Mouse (Mus musculus) hindbrain, embryonic 13.5 days (tissue): ENCODE measurements around the gene Mocs1. TPM values are rescaled to one million over a fixed set of nuclear protein-coding genes. Genes with fewer than 3 reads are reported as not detected.
A peak's percentile ranks its signal among the peaks of the same experiment; 100 is the strongest.

Experiments used
- ATAC-seq: fragments of 200-750 bp; cut with Nextera tagmentation; 2 replicates; pipeline ENCODE4 v1.8.0; 2017; ENCODE audit warnings: moderate TSS enrichment; ENCODE audit not compliant: low FRiP score
- H3K27ac ChIP-seq: fragments of 300-500 bp; sonication (generic); 2 replicates; pipeline ENCODE4 v1.5.1; 2015; ENCODE audit warnings: inconsistent platforms, mild to moderate bottlenecking, moderate library complexity
- H3K27me3 ChIP-seq: fragments of 300-500 bp; sonication (generic); 2 replicates; pipeline ENCODE4 v1.6.1; 2015; ENCODE audit warnings: mild to moderate bottlenecking, inconsistent platforms
- H3K36me3 ChIP-seq: fragments of 300-500 bp; sonication (generic); 2 replicates; pipeline ENCODE4 v1.6.1; 2015; ENCODE audit warnings: mild to moderate bottlenecking, inconsistent platforms
- H3K4me1 ChIP-seq: fragments of 300-500 bp; sonication (generic); replicated peaks from 2 replicates; pipeline ENCODE4 v1.6.1; 2015; ENCODE audit warnings: inconsistent platforms
- H3K4me2 ChIP-seq: fragments of 300-500 bp; sonication (generic); 2 replicates; pipeline ENCODE4 v1.6.1; 2015; ENCODE audit warnings: inconsistent platforms, mild to moderate bottlenecking, moderate library complexity
- H3K4me3 ChIP-seq: fragments of 300-500 bp; sonication (generic); 2 replicates; pipeline ENCODE4 v1.5.1; 2015; ENCODE audit warnings: mild to moderate bottlenecking, inconsistent platforms
- H3K9ac ChIP-seq: fragments of 300-500 bp; sonication (generic); 2 replicates; pipeline ENCODE4 v1.6.1; 2015; ENCODE audit warnings: mild to moderate bottlenecking, inconsistent platforms
- H3K9me3 ChIP-seq: fragments of 300-500 bp; sonication (generic); 2 replicates; pipeline ENCODE4 v1.6.1; 2016; ENCODE audit warnings: inconsistent platforms
- WGBS: fragments of 180-500 bp; shearing (Covaris S2); methylation state at CpG from one replicate; pipeline ENCODE4 v1.1.7; 2015; 5-methylcytosine and 5-hydroxymethylcytosine counted together
- polyA plus RNA-seq: library from polyadenylated mRNA; unstranded; fragments of >200 nt; fragmentation: Nextera tagmentation; extraction: Ambion mirVana; gene quantifications from 2 replicates; pipeline ENCODE4 v1.2.1, GENCODE M21; 2015

The Mocs1 gene
- polyA plus RNA-seq, 1 experiment from 2014 or later = 3.5 TPM

DNA sequence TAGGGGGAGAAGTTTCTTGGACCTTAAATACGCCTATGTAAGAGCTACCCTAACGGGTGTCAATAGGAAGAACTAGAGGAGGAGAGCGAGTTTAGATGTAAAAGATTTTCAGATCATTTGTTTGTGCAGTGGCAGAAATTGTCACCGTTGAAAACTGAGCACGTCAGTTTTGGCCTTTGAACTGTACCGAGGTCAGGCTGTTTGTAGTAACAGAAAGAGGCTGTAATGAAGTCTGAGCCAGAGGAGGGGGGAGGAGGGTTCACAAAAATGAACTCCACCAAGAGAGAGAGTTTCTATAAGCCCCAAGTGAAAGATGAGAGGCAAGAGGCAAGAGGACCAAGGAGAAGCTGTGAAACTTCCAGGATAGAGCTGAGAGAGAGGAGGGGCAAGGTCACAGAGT, 8.3 kb upstream of the Mocs1 start:
- no peak overlapping the region for H3K27ac ChIP-seq
- no peak overlapping the region for H3K9ac ChIP-seq
- no peaks in the 10 kb centered on the region for H3K4me1 ChIP-seq
- 79% methylated on average over 6 of the region's 6 CpGs for WGBS
- H3K4me3 ChIP-seq = no peak overlapping the region
- ATAC-seq = no peak
- no peaks in the 10 kb centered on the region for H3K36me3 ChIP-seq
- no peaks in the 10 kb centered on the region for H3K27me3 ChIP-seq
- no peak overlapping the region for H3K4me2 ChIP-seq
- H3K9me3 ChIP-seq = no peaks in the 10 kb centered on the region

DNA sequence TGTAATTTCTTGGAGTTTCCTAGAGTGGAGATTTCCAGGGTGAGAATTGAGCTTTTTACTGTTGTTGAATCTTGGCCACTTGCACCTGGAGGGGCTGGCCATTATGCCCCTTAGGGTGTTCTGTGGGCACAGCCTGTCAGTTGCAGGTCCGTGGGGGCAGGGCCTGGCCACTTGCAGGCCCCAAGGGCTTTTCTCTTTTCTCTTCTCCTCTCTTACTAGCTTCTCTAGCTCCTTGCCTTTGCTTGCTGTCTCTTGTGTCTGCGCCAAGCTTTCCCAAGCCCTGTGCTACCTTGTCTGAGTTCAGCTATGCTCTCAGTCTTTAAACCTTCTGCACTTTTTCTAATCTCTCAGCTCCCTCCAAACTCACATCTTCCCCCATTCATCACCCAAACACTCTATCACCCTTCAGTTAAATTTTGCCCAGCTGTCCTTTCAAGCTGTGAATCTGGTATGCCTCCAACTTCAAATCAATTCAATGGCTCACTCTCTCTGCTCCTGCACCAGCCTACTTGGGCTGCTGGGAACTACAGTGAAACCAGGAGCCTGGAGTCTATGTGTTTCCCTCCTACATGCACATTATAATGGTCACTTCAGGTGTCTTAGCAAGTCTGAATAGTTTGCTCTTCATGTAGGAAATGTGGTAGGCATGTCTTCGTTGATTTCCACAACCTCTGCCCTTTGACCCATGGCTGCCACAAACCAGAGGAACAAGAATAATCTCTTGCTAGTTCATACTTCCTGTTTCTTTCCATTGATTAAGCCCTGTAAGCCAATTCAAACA, 5.7 kb upstream of the Mocs1 start:
- Histone ChIP-seq H3K27me3 (no peaks in the 10 kb centered on the region), H3K36me3 (no peaks in the 10 kb centered on the region), H3K9me3 (no peaks in the 10 kb centered on the region), H3K4me1 (no peaks in the 10 kb centered on the region), H3K9ac (no peak overlapping the region), H3K27ac (no peak overlapping the region), H3K4me2 (no peak overlapping the region), H3K4me3 (no peak overlapping the region)
- no peak for ATAC-seq
- 80% methylated on average over 3 of the region's 3 CpGs for WGBS

DNA sequence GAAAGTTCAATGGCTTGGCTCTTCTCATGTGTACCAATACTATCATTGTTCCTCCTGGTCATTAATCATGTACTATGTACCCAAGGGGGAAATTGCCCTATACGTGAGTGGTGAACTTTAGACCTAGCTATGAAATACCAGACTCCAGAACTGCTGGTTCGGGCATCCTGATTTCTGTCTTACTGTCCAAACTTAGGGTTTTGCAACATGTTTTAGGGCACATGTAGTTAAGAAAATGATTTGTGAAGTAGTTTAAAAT, 5.2 kb upstream of the Mocs1 start:
- H3K4me3 ChIP-seq = no peak overlapping the region

GRCm38 (mm10) chr17:49423872-49424271, 4.3 kb upstream of the Mocs1 start:
- peaks cover 9% of the 10 kb centered on the region for H3K4me1 ChIP-seq
- no peak for ATAC-seq
- H3K27ac ChIP-seq = no peak overlapping the region
- no peaks in the 10 kb centered on the region for H3K36me3 ChIP-seq
- no peaks in the 10 kb centered on the region for H3K27me3 ChIP-seq
- no peak overlapping the region for H3K9ac ChIP-seq
- no peak overlapping the region for H3K4me2 ChIP-seq
- H3K4me3 ChIP-seq = no peak overlapping the region
- 91% methylated on average over 3 of the region's 3 CpGs for WGBS
- H3K9me3 ChIP-seq = no peaks in the 10 kb centered on the region

More for the DNA sequence above, 5.2 kb upstream of the Mocs1 start:
- Histone ChIP-seq H3K9me3 (no peaks in the 10 kb centered on the region), H3K4me1 (0 out of 2 replicates have a peak, but pooled peaks cover 5% of the 10 kb centered on the region), H3K9ac (no peak overlapping the region), H3K27ac (no peak overlapping the region), H3K4me2 (no peak overlapping the region), H3K36me3 (no peaks in the 10 kb centered on the region), H3K27me3 (no peaks in the 10 kb centered on the region)
- ATAC-seq = no peak
- WGBS = 90% methylated on average over 2 of the region's 2 CpGs

GRCm38 (mm10) chr17:49427631-49428238, 427 bp upstream of the Mocs1 start:
- Histone ChIP-seq H3K27me3 (no peaks in the 10 kb centered on the region), H3K9ac (no peak overlapping the region), H3K27ac (no peak overlapping the region), H3K4me3 (peak overlapping the region; percentile 73), H3K36me3 (no peaks in the 10 kb centered on the region), H3K9me3 (no peaks in the 10 kb centered on the region), H3K4me1 (peaks cover 34% of the 10 kb centered on the region), H3K4me2 (peak overlapping the region; percentile 82)
- peak; percentile 38 for ATAC-seq
- 20% methylated on average over 9 of the region's 9 CpGs for WGBS

DNA sequence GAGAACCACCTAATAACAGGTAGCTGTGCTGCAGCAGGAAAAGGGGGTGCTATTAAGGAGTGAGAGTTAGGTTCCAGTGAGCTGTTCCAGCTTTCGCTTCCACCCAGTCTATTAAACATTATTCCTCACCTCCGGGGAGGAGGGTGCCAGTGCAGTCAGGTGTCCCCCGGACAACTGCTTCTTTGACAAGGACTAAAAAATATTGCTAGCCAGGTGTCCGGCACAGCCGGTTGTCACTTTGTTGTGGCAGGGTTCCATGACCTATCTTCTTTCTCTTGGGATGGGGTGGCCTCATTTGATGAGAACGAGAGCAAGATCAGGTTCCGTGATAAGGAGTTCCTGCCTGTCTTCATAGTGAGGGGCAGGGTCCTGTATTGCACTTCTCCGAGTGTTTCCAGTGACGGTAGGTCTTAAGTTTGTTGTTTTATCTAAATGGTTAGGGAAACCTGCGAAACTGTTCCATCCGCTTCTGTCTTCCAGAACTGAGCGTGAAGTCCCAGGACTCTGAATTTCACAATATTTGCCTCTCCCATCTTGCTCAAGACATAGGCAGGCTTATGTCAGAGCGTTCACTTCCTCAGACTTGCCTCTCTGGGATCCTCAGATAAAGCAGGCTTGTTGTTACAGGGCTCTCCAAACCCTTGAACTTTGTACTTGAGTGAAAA, 721 bp downstream of the Mocs1 start:
- peak overlapping the region; percentile 82 for H3K4me2 ChIP-seq
- no peak for ATAC-seq
- no peak overlapping the region for H3K27ac ChIP-seq
- 74% methylated on average over 13 of the region's 13 CpGs for WGBS
- no peaks in the 10 kb centered on the region for H3K9me3 ChIP-seq
- H3K4me1 ChIP-seq = peaks cover 34% of the 10 kb centered on the region
- peaks cover 8% of the 10 kb centered on the region; the same call in 1 of the 2 replicates for H3K36me3 ChIP-seq
- no peaks in the 10 kb centered on the region for H3K27me3 ChIP-seq
- peak overlapping the region; percentile 90 for H3K9ac ChIP-seq
- H3K4me3 ChIP-seq = peak overlapping the region; percentile 73

GRCm38 (mm10) chr17:49429471-49430129, 1.4 kb downstream of the Mocs1 start:
- H3K9ac ChIP-seq = peak overlapping the region; percentile 90; the same call in 1 of the 2 replicates

GRCm38 (mm10) chr17:49430136-49430535, 2.0 kb downstream of the Mocs1 start:
- Histone ChIP-seq H3K4me3 (no peak overlapping the region), H3K4me1 (peaks cover 34% of the 10 kb centered on the region), H3K27me3 (no peaks in the 10 kb centered on the region), H3K9ac (no peak overlapping the region), H3K9me3 (no peaks in the 10 kb centered on the region), H3K27ac (no peak overlapping the region), H3K4me2 (no peak overlapping the region), H3K36me3 (peaks cover 14% of the 10 kb centered on the region)
- WGBS = 86% methylated on average over 6 of the region's 6 CpGs
- ATAC-seq = no peak

More at GRCm38 (mm10) chr17:49429471-49430129, 1.4 kb downstream of the Mocs1 start:
- peaks cover 34% of the 10 kb centered on the region for H3K4me1 ChIP-seq
- H3K27ac ChIP-seq = no peak overlapping the region
- no peaks in the 10 kb centered on the region for H3K27me3 ChIP-seq
- H3K4me2 ChIP-seq = peak overlapping the region; percentile 82
- H3K9me3 ChIP-seq = no peaks in the 10 kb centered on the region
- ATAC-seq = no peak
- 93% methylated on average over 6 of the region's 6 CpGs for WGBS
- H3K36me3 ChIP-seq = peaks cover 9% of the 10 kb centered on the region
- H3K4me3 ChIP-seq = no peak overlapping the region

DNA sequence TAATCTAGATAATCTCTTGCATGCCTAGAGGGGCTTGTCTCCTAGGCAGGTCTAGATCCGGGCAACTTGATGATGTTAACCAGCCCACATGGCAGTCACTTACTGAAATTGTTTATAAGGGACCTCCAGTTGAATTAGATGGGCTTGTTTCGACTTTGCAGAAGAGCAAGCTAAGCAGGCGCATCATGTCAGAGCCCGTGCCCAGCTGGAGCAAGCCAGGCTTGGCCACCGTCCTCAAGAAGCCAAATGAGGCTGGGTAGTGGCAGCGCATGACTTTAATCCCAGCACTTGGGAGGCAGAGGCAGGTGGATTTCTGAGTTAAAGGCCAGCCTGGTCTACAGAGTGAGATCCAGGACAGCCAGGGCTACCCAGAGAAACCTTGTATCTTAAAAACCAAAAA, 3.0 kb downstream of the Mocs1 start:
- Histone ChIP-seq H3K4me1 (peaks cover 34% of the 10 kb centered on the region), H3K27ac (no peak overlapping the region), H3K9ac (no peak overlapping the region), H3K27me3 (no peaks in the 10 kb centered on the region), H3K36me3 (peaks cover 24% of the 10 kb centered on the region), H3K4me3 (no peak overlapping the region), H3K4me2 (no peak overlapping the region), H3K9me3 (no peaks in the 10 kb centered on the region; the same call in 1 of the 2 replicates)
- WGBS = 97% methylated on average over 6 of the region's 6 CpGs
- ATAC-seq = no peak

- Histone ChIP-seq H3K4me3 (no peak overlapping the region), H3K9me3 (no peaks in the 10 kb centered on the region; the same call in 1 of the 2 replicates), H3K27ac (no peak overlapping the region), H3K9ac (no peak overlapping the region), H3K27me3 (no peaks in the 10 kb centered on the region), H3K4me1 (peaks cover 34% of the 10 kb centered on the region), H3K4me2 (no peak overlapping the region), H3K36me3 (peaks cover 29% of the 10 kb centered on the region)
- ATAC-seq = no peak
- WGBS = 84% methylated on average over 4 of the region's 4 CpGs
Observed at GRCm38 (mm10) chr17:49432071-49432711, 4.0 kb downstream of the Mocs1 start.

DNA sequence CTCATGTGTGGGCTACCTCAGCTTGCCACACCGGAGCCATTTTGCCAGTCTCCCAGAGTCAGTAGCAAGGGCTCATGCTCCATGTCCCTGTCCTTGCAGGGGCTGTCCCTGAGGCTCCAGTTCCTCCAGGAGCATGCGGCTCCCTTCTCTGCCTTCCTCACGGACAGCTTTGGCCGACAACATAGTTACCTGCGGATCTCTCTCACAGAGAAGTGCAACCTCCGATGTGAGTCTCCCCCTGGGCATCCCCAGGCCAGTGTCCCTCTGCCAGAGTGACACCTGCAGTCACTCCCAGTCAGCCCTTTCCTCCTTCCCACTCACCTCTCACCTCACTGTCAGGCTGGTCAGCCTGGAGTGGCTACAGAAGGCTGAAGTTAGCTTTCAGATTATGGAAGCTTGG, 4.9 kb downstream of the Mocs1 start:
- H3K9ac ChIP-seq = no peak overlapping the region
- WGBS = 98% methylated on average over 6 of the region's 6 CpGs
- H3K27me3 ChIP-seq = no peaks in the 10 kb centered on the region
- H3K4me3 ChIP-seq = no peak overlapping the region
- H3K4me2 ChIP-seq = no peak overlapping the region
- ATAC-seq = no peak
- peaks cover 30% of the 10 kb centered on the region for H3K4me1 ChIP-seq
- H3K9me3 ChIP-seq = no peaks in the 10 kb centered on the region; the same call in 1 of the 2 replicates
- H3K36me3 ChIP-seq = peaks cover 29% of the 10 kb centered on the region
- H3K27ac ChIP-seq = no peak overlapping the region

- Histone ChIP-seq H3K36me3 (peaks cover 36% of the 10 kb centered on the region), H3K4me1 (peaks cover 22% of the 10 kb centered on the region), H3K27me3 (no peaks in the 10 kb centered on the region), H3K4me3 (no peak overlapping the region), H3K27ac (no peak overlapping the region), H3K9me3 (no peaks in the 10 kb centered on the region; the same call in 1 of the 2 replicates), H3K9ac (no peak overlapping the region), H3K4me2 (no peak overlapping the region)
- WGBS = 64% methylated on average over 6 of the region's 6 CpGs
- ATAC-seq = no peak
Observed at GRCm38 (mm10) chr17:49434236-49434635, 6.1 kb downstream of the Mocs1 start.
